In genomic region chr6:83145805-83146204, GRCm38 (mm10) we compare ENCODE assay signal across 16 mouse cellular contexts. TPM values are rescaled to one million over a fixed set of nuclear protein-coding genes. Genes with fewer than 3 reads are reported as not detected.
DNase-seq lines count a peak whose midpoint lies in the region; ATAC-seq and TF ChIP-seq lines count a peak whose summit lies in the region.
"Had no signal": no experiment of that assay in that cellular context is flagged by ENCODE, and none has a peak within 500 bp of the region (broad histone marks: within the 10 kb centered on the region; RNA-seq: fewer than 3 reads in every experiment).

No protein-coding gene starts in this region.

- H3K36me3 ChIP-seq in forebrain, embryonic 10.5 days (replicated peaks): peaks cover 50% of the 10 kb centered on the region
- no peaks in the 10 kb centered on the region for H3K36me3 ChIP-seq in forebrain, embryonic 15.5 days
- peaks cover 26% of the 10 kb centered on the region for H3K36me3 ChIP-seq in heart, postnatal 0 days (replicated peaks; ENCODE audit: control insufficient read depth, insufficient read depth, low read length)
- peaks cover 43% of the 10 kb centered on the region for H3K36me3 ChIP-seq in lung, embryonic 15.5 days
- H3K36me3 ChIP-seq in stomach, postnatal 0 days (ENCODE audit: control insufficient read depth, insufficient read depth, low read length): peaks cover 10% of the 10 kb centered on the region; the same call in 1 of the 2 replicates
- peaks cover 4% of the 10 kb centered on the region for H3K36me3 ChIP-seq in hindbrain, embryonic 14.5 days (replicated peaks; ENCODE audit: control insufficient read depth, insufficient read depth)

- TF ChIP-seq CTCF in heart, postnatal 0 days (IDR thresholded peaks at IDR 0.05; ENCODE audit: low read depth): no peak
- TF ChIP-seq CTCF in lung, adult 2 months (IDR thresholded peaks at IDR 0.05; ENCODE audit: insufficient read depth, low read length): no peak
- TF ChIP-seq CTCF in stomach, postnatal 0 days (IDR thresholded peaks at IDR 0.05; ENCODE audit: low read depth): no peak

- no peak overlapping the region for H3K4me2 ChIP-seq in forebrain, embryonic 15.5 days (replicated peaks)
- H3K4me2 ChIP-seq in heart, postnatal 0 days (ENCODE audit: low read depth, low read length): peak overlapping the region; percentile 16; the same call in 1 of the 2 replicates
- no peak overlapping the region; the same call in 1 of the 2 replicates for H3K4me2 ChIP-seq in lung, embryonic 15.5 days
- H3K4me2 ChIP-seq in stomach, postnatal 0 days (replicated peaks; ENCODE audit: low read depth): no peak overlapping the region
- H3K4me2 ChIP-seq in hindbrain, embryonic 14.5 days (replicated peaks): no peak overlapping the region
- H3K4me2 ChIP-seq: hindbrain, embryonic 12.5 days had no signal

- no peak for TF ChIP-seq EP300 in heart, postnatal 0 days (IDR thresholded peaks at IDR 0.05; ENCODE audit: low read depth)
- no peak for TF ChIP-seq EP300 in stomach, postnatal 0 days (optimal IDR thresholded peaks at IDR 0.05)

- peaks cover 24% of the 10 kb centered on the region for H3K27me3 ChIP-seq in forebrain, embryonic 10.5 days (ENCODE audit: poor library complexity, severe bottlenecking)
- H3K27me3 ChIP-seq in forebrain, embryonic 15.5 days: no peaks in the 10 kb centered on the region; the same call in 1 of the 2 replicates
- no peaks in the 10 kb centered on the region for H3K27me3 ChIP-seq in heart, postnatal 0 days (ENCODE audit: control insufficient read depth, insufficient read depth, low read length)
- no peaks in the 10 kb centered on the region for H3K27me3 ChIP-seq in lung, embryonic 15.5 days
- no peaks in the 10 kb centered on the region for H3K27me3 ChIP-seq in stomach, postnatal 0 days (ENCODE audit: control insufficient read depth, insufficient read depth, low read length)
- no peaks in the 10 kb centered on the region for H3K27me3 ChIP-seq in hindbrain, embryonic 14.5 days (ENCODE audit: control insufficient read depth, insufficient read depth, low read length)
- H3K27me3 ChIP-seq: CH12.LX; hindbrain, embryonic 12.5 days had no signal

- H3K4me1 ChIP-seq in forebrain, embryonic 10.5 days: peaks cover 51% of the 10 kb centered on the region
- peaks cover 8% of the 10 kb centered on the region for H3K4me1 ChIP-seq in forebrain, embryonic 15.5 days
- peaks cover 18% of the 10 kb centered on the region; the same call in 1 of the 2 replicates for H3K4me1 ChIP-seq in heart, postnatal 0 days (ENCODE audit: control insufficient read depth, insufficient read depth)
- peaks cover 12% of the 10 kb centered on the region for H3K4me1 ChIP-seq in lung, embryonic 15.5 days
- no peaks in the 10 kb centered on the region for H3K4me1 ChIP-seq in lung, adult 2 months (ENCODE audit: control insufficient read depth, insufficient read depth, low read length)
- peaks cover 4% of the 10 kb centered on the region; the same call in 1 of the 2 replicates for H3K4me1 ChIP-seq in stomach, postnatal 0 days (replicated peaks; ENCODE audit: control insufficient read depth, insufficient read depth)
- H3K4me1 ChIP-seq in hindbrain, embryonic 14.5 days (replicated peaks; ENCODE audit: control insufficient read depth, insufficient read depth, low read length): peaks cover 14% of the 10 kb centered on the region

- 74% methylated on average over 9 of the region's 9 CpGs for WGBS in forebrain, embryonic 10.5 days
- 80% methylated on average over 9 of the region's 9 CpGs for whole genome bisulfite sequencing in forebrain, embryonic 15.5 days
- 61% methylated on average over 9 of the region's 9 CpGs for WGBS in heart, postnatal 0 days
- WGBS in lung, embryonic 15.5 days: 63% methylated on average over 9 of the region's 9 CpGs
- 65% methylated on average over 9 of the region's 9 CpGs for WGBS in lung, adult 2 months
- 42% methylated on average over 9 of the region's 9 CpGs for WGBS in stomach, postnatal 0 days
- WGBS in hindbrain, embryonic 14.5 days: 78% methylated on average over 9 of the region's 9 CpGs

- DNase-seq in forebrain, embryonic 10.5 days (ENCODE audit: extremely low spot score, low spot score): no peak
- DNase-seq in heart, postnatal 0 days (ENCODE audit: low spot score): no peak
- no peak for DNase-seq in heart, postnatal 14 days
- no peak for DNase-seq in lung, adult 2 months
- DNase-seq in stomach, postnatal 0 days (ENCODE audit: low spot score): no peak
- no peak for DNase-seq in hindbrain, embryonic 14.5 days (ENCODE audit: low spot score)
- DNase-seq: cerebellum, adult 2 months; kidney, adult 11 months; right cerebral cortex, adult 18-20 months had no signal

- intact Hi-C loops in heart, postnatal 14 days (cut with DNase I): no loop called here

- peak overlapping the region; percentile 44; the same call in 1 of the 2 replicates for H3K27ac ChIP-seq in forebrain, embryonic 10.5 days
- no peak overlapping the region for H3K27ac ChIP-seq in forebrain, embryonic 15.5 days (replicated peaks)
- H3K27ac ChIP-seq in heart, postnatal 0 days (ENCODE audit: low read depth): peak overlapping the region; percentile 52
- H3K27ac ChIP-seq in lung, embryonic 15.5 days: peak overlapping the region; percentile 36
- 0 out of 2 replicates have a peak overlapping the region, but pooled peaks have one; percentile 18 for H3K27ac ChIP-seq in stomach, postnatal 0 days (replicated peaks)
- no peak overlapping the region for H3K27ac ChIP-seq in hindbrain, embryonic 14.5 days
- H3K27ac ChIP-seq: hindbrain, embryonic 12.5 days; midbrain, embryonic 10.5 days had no signal

- no peak for ATAC-seq in forebrain, embryonic 15.5 days (replicated peaks)
- no peak for ATAC-seq in heart, postnatal 0 days (ENCODE audit: insufficient read depth, low read depth)
- no peak for ATAC-seq in lung, embryonic 15.5 days (ENCODE audit: borderline replicate concordance, extremely low read depth, low FRiP score, low TSS enrichment)
- ATAC-seq in stomach, postnatal 0 days (ENCODE audit: low FRiP score, low TSS enrichment): no peak
- no peak for ATAC-seq in hindbrain, embryonic 14.5 days (ENCODE audit: low FRiP score)
- ATAC-seq: lung, postnatal 0 days had no signal

- H3K9me3 ChIP-seq in forebrain, embryonic 10.5 days: no peaks in the 10 kb centered on the region
- no peaks in the 10 kb centered on the region for H3K9me3 ChIP-seq in forebrain, embryonic 15.5 days
- no peaks in the 10 kb centered on the region for H3K9me3 ChIP-seq in heart, postnatal 0 days (replicated peaks; ENCODE audit: control insufficient read depth, low read length)
- no peaks in the 10 kb centered on the region for H3K9me3 ChIP-seq in lung, embryonic 15.5 days
- H3K9me3 ChIP-seq in stomach, postnatal 0 days (ENCODE audit: control insufficient read depth, low read length): no peaks in the 10 kb centered on the region
- no peaks in the 10 kb centered on the region for H3K9me3 ChIP-seq in hindbrain, embryonic 14.5 days (ENCODE audit: control insufficient read depth, low read length)
- H3K9me3 ChIP-seq: hindbrain, embryonic 12.5 days; midbrain, embryonic 10.5 days had no signal

- H3K4me3 ChIP-seq in forebrain, embryonic 10.5 days: no peak overlapping the region
- H3K4me3 ChIP-seq in forebrain, embryonic 15.5 days: no peak overlapping the region
- no peak overlapping the region for H3K4me3 ChIP-seq in heart, postnatal 0 days (ENCODE audit: low read depth, low read length)
- no peak overlapping the region for H3K4me3 ChIP-seq in lung, embryonic 15.5 days
- H3K4me3 ChIP-seq in lung, adult 2 months (replicated peaks; ENCODE audit: extremely low read depth, low read depth, low read length): no peak overlapping the region
- no peak overlapping the region for H3K4me3 ChIP-seq in stomach, postnatal 0 days (ENCODE audit: low read depth, low read length)
- no peak overlapping the region for H3K4me3 ChIP-seq in hindbrain, embryonic 14.5 days (replicated peaks; ENCODE audit: low read length)
- H3K4me3 ChIP-seq: hindbrain, embryonic 12.5 days; midbrain, embryonic 10.5 days had no signal

- no peak overlapping the region for H3K9ac ChIP-seq in forebrain, embryonic 15.5 days (replicated peaks)
- H3K9ac ChIP-seq in heart, postnatal 0 days (replicated peaks; ENCODE audit: low read depth, low read length): no peak overlapping the region; the same call in 1 of the 2 replicates
- no peak overlapping the region for H3K9ac ChIP-seq in lung, embryonic 15.5 days
- no peak overlapping the region for H3K9ac ChIP-seq in stomach, postnatal 0 days (ENCODE audit: low read length)
- no peak overlapping the region for H3K9ac ChIP-seq in hindbrain, embryonic 14.5 days
- H3K9ac ChIP-seq: hindbrain, embryonic 12.5 days had no signal

- TF ChIP-seq POLR2A in lung, adult 2 months (IDR thresholded peaks at IDR 0.05; ENCODE audit: borderline replicate concordance, extremely low read depth, low read depth, low read length): no peak

RNA-seq across cellular contexts. Expression of gene Wdr54, which starts 10.4 kb away (rescaled TPM):
- polyA plus RNA-seq in forebrain, embryonic 10.5 days (2016; fragmentation: Nextera tagmentation; extraction: Ambion mirVana): 13.9 and 14.7 TPM in 2 replicates
- 18.3 and 18.6 TPM in 2 replicates for polyA plus RNA-seq in forebrain, embryonic 15.5 days (2015; fragmentation: Nextera tagmentation; extraction: Ambion mirVana)
- 1.4 and 5.5 TPM in 2 replicates for total RNA-seq in heart, postnatal 0 days (2014; rRNA removed; ENCODE audit: low replicate concordance)
- 0.96 and 1.1 TPM in 2 replicates for polyA plus RNA-seq in heart, postnatal 0 days (2015; fragmentation: Nextera tagmentation; extraction: Ambion mirVana)
- total RNA-seq in heart, postnatal 14 days (2021): 1 to 10 TPM; 1.1 to 1.3 TPM
- 5.0 and 7.6 TPM in 2 replicates for polyA plus RNA-seq in lung, embryonic 15.5 days (2015; fragmentation: Nextera tagmentation; extraction: Ambion mirVana)
- 5.3 and 6.9 TPM in 2 replicates for polyA plus RNA-seq in lung, adult 2 months (2012; rRNA removed)
- polyA plus RNA-seq in stomach, postnatal 0 days (2015; fragmentation: Nextera tagmentation; extraction: Ambion mirVana): 1.6 and 1.7 TPM in 2 replicates
- polyA plus RNA-seq in hindbrain, embryonic 14.5 days (2014; fragmentation: Nextera tagmentation; extraction: Ambion mirVana): 17.8 and 18.0 TPM in 2 replicates
- total RNA-seq: neutrophil, adult 5-6 weeks had no signal

RNA-seq across cellular contexts. Expression of gene 1700003E16Rik, which starts 10.4 kb away (rescaled TPM):
- 1.3 and 1.9 TPM in 2 replicates for polyA plus RNA-seq in forebrain, embryonic 10.5 days (2016; fragmentation: Nextera tagmentation; extraction: Ambion mirVana)
- polyA plus RNA-seq in forebrain, embryonic 15.5 days (2015; fragmentation: Nextera tagmentation; extraction: Ambion mirVana): 5.2 and 6.9 TPM in 2 replicates
- total RNA-seq in heart, postnatal 0 days (2014; rRNA removed; ENCODE audit: low replicate concordance): 2.0 TPM in 1 of 2 replicates, not detected in the other
- polyA plus RNA-seq in heart, postnatal 0 days (2015; fragmentation: Nextera tagmentation; extraction: Ambion mirVana): 0.20 and 0.45 TPM in 2 replicates
- total RNA-seq in heart, postnatal 14 days (2021): under 1 TPM in 1 of 2 experiments, not detected in 1; 0.26 TPM
- 6.2 and 8.1 TPM in 2 replicates for polyA plus RNA-seq in lung, embryonic 15.5 days (2015; fragmentation: Nextera tagmentation; extraction: Ambion mirVana)
- polyA plus RNA-seq in lung, adult 2 months (2012; rRNA removed): 4.6 and 5.5 TPM in 2 replicates
- 1.1 TPM in 2 replicates for polyA plus RNA-seq in stomach, postnatal 0 days (2015; fragmentation: Nextera tagmentation; extraction: Ambion mirVana)
- polyA plus RNA-seq in hindbrain, embryonic 14.5 days (2014; fragmentation: Nextera tagmentation; extraction: Ambion mirVana): 7.1 and 7.5 TPM in 2 replicates
- total RNA-seq: neutrophil, adult 5-6 weeks had no signal

RNA-seq across cellular contexts. Expression of gene Rtkn, which starts 10.5 kb away (rescaled TPM):
- 32.1 and 32.7 TPM in 2 replicates for polyA plus RNA-seq in forebrain, embryonic 10.5 days (2016; fragmentation: Nextera tagmentation; extraction: Ambion mirVana)
- 6.1 and 7.0 TPM in 2 replicates for polyA plus RNA-seq in forebrain, embryonic 15.5 days (2015; fragmentation: Nextera tagmentation; extraction: Ambion mirVana)
- 40.0 and 45.9 TPM in 2 replicates for total RNA-seq in heart, postnatal 0 days (2014; rRNA removed; ENCODE audit: low replicate concordance)
- 12.5 and 13.0 TPM in 2 replicates for polyA plus RNA-seq in heart, postnatal 0 days (2015; fragmentation: Nextera tagmentation; extraction: Ambion mirVana)
- 1 to 10 TPM; 6.9 to 8.0 TPM for total RNA-seq in heart, postnatal 14 days (2021)
- 35.3 and 39.9 TPM in 2 replicates for polyA plus RNA-seq in lung, embryonic 15.5 days (2015; fragmentation: Nextera tagmentation; extraction: Ambion mirVana)
- 110 and 116 TPM in 2 replicates for polyA plus RNA-seq in lung, adult 2 months (2012; rRNA removed)
- 18.5 and 20.4 TPM in 2 replicates for polyA plus RNA-seq in stomach, postnatal 0 days (2015; fragmentation: Nextera tagmentation; extraction: Ambion mirVana)
- 8.9 and 9.8 TPM in 2 replicates for polyA plus RNA-seq in hindbrain, embryonic 14.5 days (2014; fragmentation: Nextera tagmentation; extraction: Ambion mirVana)
- total RNA-seq: neutrophil, adult 5-6 weeks had no signal

RNA-seq across cellular contexts. Expression of gene Dctn1, which starts 19.9 kb away (rescaled TPM):
- polyA plus RNA-seq in forebrain, embryonic 10.5 days (2016; fragmentation: Nextera tagmentation; extraction: Ambion mirVana): 88.8 and 93.8 TPM in 2 replicates
- polyA plus RNA-seq in forebrain, embryonic 15.5 days (2015; fragmentation: Nextera tagmentation; extraction: Ambion mirVana): 143 and 147 TPM in 2 replicates
- total RNA-seq in heart, postnatal 0 days (2014; rRNA removed; ENCODE audit: low replicate concordance): 45.9 and 47.7 TPM in 2 replicates
- polyA plus RNA-seq in heart, postnatal 0 days (2015; fragmentation: Nextera tagmentation; extraction: Ambion mirVana): 48.9 and 50.8 TPM in 2 replicates
- total RNA-seq in heart, postnatal 14 days (2021): 100 to 1,000 TPM; 121 to 128 TPM
- 96.7 and 104 TPM in 2 replicates for polyA plus RNA-seq in lung, embryonic 15.5 days (2015; fragmentation: Nextera tagmentation; extraction: Ambion mirVana)
- 146 and 155 TPM in 2 replicates for polyA plus RNA-seq in lung, adult 2 months (2012; rRNA removed)
- 42.9 and 43.5 TPM in 2 replicates for polyA plus RNA-seq in stomach, postnatal 0 days (2015; fragmentation: Nextera tagmentation; extraction: Ambion mirVana)
- polyA plus RNA-seq in hindbrain, embryonic 14.5 days (2014; fragmentation: Nextera tagmentation; extraction: Ambion mirVana): 147 and 155 TPM in 2 replicates

RNA-seq across cellular contexts. Expression of gene Ino80b, which starts 20.6 kb away (rescaled TPM):
- polyA plus RNA-seq in forebrain, embryonic 10.5 days (2016; fragmentation: Nextera tagmentation; extraction: Ambion mirVana): 17.5 and 19.2 TPM in 2 replicates
- polyA plus RNA-seq in forebrain, embryonic 15.5 days (2015; fragmentation: Nextera tagmentation; extraction: Ambion mirVana): 15.6 and 16.5 TPM in 2 replicates
- 8.9 and 11.6 TPM in 2 replicates for total RNA-seq in heart, postnatal 0 days (2014; rRNA removed; ENCODE audit: low replicate concordance)
- 5.5 and 6.8 TPM in 2 replicates for polyA plus RNA-seq in heart, postnatal 0 days (2015; fragmentation: Nextera tagmentation; extraction: Ambion mirVana)
- total RNA-seq in heart, postnatal 14 days (2021): 10 to 100 TPM; 14.2 to 15.3 TPM
- 13.5 and 15.2 TPM in 2 replicates for polyA plus RNA-seq in lung, embryonic 15.5 days (2015; fragmentation: Nextera tagmentation; extraction: Ambion mirVana)
- 37.0 and 63.4 TPM in 2 replicates for polyA plus RNA-seq in lung, adult 2 months (2012; rRNA removed)
- 7.7 and 9.4 TPM in 2 replicates for polyA plus RNA-seq in stomach, postnatal 0 days (2015; fragmentation: Nextera tagmentation; extraction: Ambion mirVana)
- 15.4 and 15.8 TPM in 2 replicates for polyA plus RNA-seq in hindbrain, embryonic 14.5 days (2014; fragmentation: Nextera tagmentation; extraction: Ambion mirVana)

Comparison
In these comparisons a context has a peak if more than half of its experiments do, and no peak if none do; other contexts are left out.
1. H3K27ac ChIP-seq: peak in forebrain, embryonic 10.5 days (single experiment), heart, postnatal 0 days (single experiment), lung, embryonic 15.5 days (single experiment) and stomach, postnatal 0 days (single experiment); none in forebrain, embryonic 15.5 days (single experiment) and hindbrain, embryonic 14.5 days (single experiment).